24 mouse cellular contexts compared by ENCODE assay signal in genomic region chr7:49350321-49351007, GRCm38 (mm10).
DNase-seq lines count a peak whose midpoint lies in the region; ATAC-seq lines count a peak whose summit lies in the region.
"Had no signal": no experiment of that assay in that cellular context is flagged by ENCODE, and none has a peak within 500 bp of the region (broad histone marks: within the 10 kb centered on the region; RNA-seq: fewer than 3 reads in every experiment).

No protein-coding gene starts in this region.

- H3K4me1 ChIP-seq in forebrain, embryonic 10.5 days: peaks cover 43% of the 10 kb centered on the region
- peaks cover 22% of the 10 kb centered on the region for H3K4me1 ChIP-seq in forebrain, embryonic 16.5 days (replicated peaks; ENCODE audit: control insufficient read depth, insufficient read depth, low read length)
- H3K4me1 ChIP-seq in erythroblast, embryonic 14.5 days (ENCODE audit: control insufficient read depth): peaks cover 24% of the 10 kb centered on the region
- H3K4me1 ChIP-seq in liver, embryonic 13.5 days (replicated peaks): peaks cover 16% of the 10 kb centered on the region
- peaks cover 16% of the 10 kb centered on the region; the same call in 1 of the 2 replicates for H3K4me1 ChIP-seq in midbrain, embryonic 14.5 days (ENCODE audit: control insufficient read depth, insufficient read depth, low read length)
- H3K4me1 ChIP-seq: intestine, embryonic 15.5 days had no signal

- no peak overlapping the region for H3K9ac ChIP-seq in forebrain, embryonic 16.5 days (replicated peaks; ENCODE audit: low read depth, low read length)
- H3K9ac ChIP-seq in liver, embryonic 13.5 days: no peak overlapping the region
- H3K9ac ChIP-seq in midbrain, embryonic 14.5 days (replicated peaks; ENCODE audit: low read length): no peak overlapping the region
- H3K9ac ChIP-seq: forebrain, embryonic 15.5 days; hindbrain, embryonic 15.5 days; intestine, embryonic 15.5 days; midbrain, embryonic 12.5 days had no signal

- WGBS in forebrain, embryonic 10.5 days: 78% methylated on average over 8 of the region's 8 CpGs
- 82% methylated on average over 8 of the region's 8 CpGs for WGBS in forebrain, embryonic 16.5 days
- 47% methylated on average over 8 of the region's 8 CpGs for WGBS in liver, embryonic 13.5 days (ENCODE audit: insufficient replicate concordance)
- 77% methylated on average over 8 of the region's 8 CpGs for WGBS in midbrain, embryonic 14.5 days

- H3K27me3 ChIP-seq in forebrain, embryonic 10.5 days (ENCODE audit: poor library complexity, severe bottlenecking): peaks cover 23% of the 10 kb centered on the region
- H3K27me3 ChIP-seq in forebrain, embryonic 16.5 days (replicated peaks; ENCODE audit: control insufficient read depth, insufficient read depth, low read length): no peaks in the 10 kb centered on the region
- peaks cover 13% of the 10 kb centered on the region for H3K27me3 ChIP-seq in erythroblast, embryonic 14.5 days (ENCODE audit: control insufficient read depth)
- peaks cover 8% of the 10 kb centered on the region; the same call in 1 of the 2 replicates for H3K27me3 ChIP-seq in liver, embryonic 13.5 days
- H3K27me3 ChIP-seq in midbrain, embryonic 14.5 days (ENCODE audit: control insufficient read depth, insufficient read depth, low read length): no peaks in the 10 kb centered on the region
- H3K27me3 ChIP-seq: hindbrain, embryonic 15.5 days; intestine, embryonic 15.5 days; midbrain, embryonic 12.5 days; Patski had no signal

- no peaks in the 10 kb centered on the region for H3K36me3 ChIP-seq in forebrain, embryonic 10.5 days (replicated peaks)
- no peaks in the 10 kb centered on the region for H3K36me3 ChIP-seq in forebrain, embryonic 16.5 days (ENCODE audit: control insufficient read depth, insufficient read depth)
- H3K36me3 ChIP-seq in erythroblast, embryonic 14.5 days (ENCODE audit: control insufficient read depth): no peaks in the 10 kb centered on the region
- H3K36me3 ChIP-seq in liver, embryonic 13.5 days: no peaks in the 10 kb centered on the region
- no peaks in the 10 kb centered on the region for H3K36me3 ChIP-seq in midbrain, embryonic 14.5 days (ENCODE audit: control insufficient read depth, insufficient read depth, low read length)
- H3K36me3 ChIP-seq: forebrain, embryonic 15.5 days; hindbrain, embryonic 15.5 days; intestine, embryonic 15.5 days; midbrain, embryonic 12.5 days had no signal

- ATAC-seq in forebrain, embryonic 16.5 days: no peak
- peak; percentile 89 for ATAC-seq in liver, embryonic 13.5 days (ENCODE audit: low read depth)
- no peak for ATAC-seq in midbrain, embryonic 14.5 days (ENCODE audit: low FRiP score, low TSS enrichment)
- ATAC-seq: forebrain, embryonic 15.5 days; intestine, embryonic 15.5 days; Patski had no signal

- H3K9me3 ChIP-seq in forebrain, embryonic 10.5 days: no peaks in the 10 kb centered on the region
- no peaks in the 10 kb centered on the region for H3K9me3 ChIP-seq in forebrain, embryonic 16.5 days (ENCODE audit: control insufficient read depth, low read length)
- no peaks in the 10 kb centered on the region for H3K9me3 ChIP-seq in erythroblast, embryonic 14.5 days (ENCODE audit: control insufficient read depth, low read length)
- H3K9me3 ChIP-seq in liver, embryonic 13.5 days (replicated peaks): no peaks in the 10 kb centered on the region
- no peaks in the 10 kb centered on the region for H3K9me3 ChIP-seq in midbrain, embryonic 14.5 days (ENCODE audit: control insufficient read depth, low read length)
- H3K9me3 ChIP-seq: forebrain, embryonic 15.5 days; hindbrain, embryonic 15.5 days; intestine, embryonic 15.5 days; midbrain, embryonic 12.5 days had no signal

- H3K27ac ChIP-seq in forebrain, embryonic 10.5 days: 0 out of 2 replicates have a peak overlapping the region, but pooled peaks have one; percentile 70
- no peak overlapping the region for H3K27ac ChIP-seq in forebrain, embryonic 16.5 days (ENCODE audit: low read length)
- peak overlapping the region; percentile 61 for H3K27ac ChIP-seq in liver, embryonic 13.5 days
- H3K27ac ChIP-seq in midbrain, embryonic 14.5 days (replicated peaks; ENCODE audit: low read depth, low read length): no peak overlapping the region
- H3K27ac ChIP-seq: forebrain, embryonic 15.5 days; heart, adult 2 months; hindbrain, embryonic 15.5 days; intestine, embryonic 15.5 days; midbrain, embryonic 12.5 days had no signal

- no peak overlapping the region for H3K4me3 ChIP-seq in forebrain, embryonic 10.5 days
- no peak overlapping the region for H3K4me3 ChIP-seq in forebrain, embryonic 16.5 days (replicated peaks; ENCODE audit: low read length)
- H3K4me3 ChIP-seq in erythroblast, embryonic 14.5 days (replicated peaks): peak overlapping the region; percentile 37
- H3K4me3 ChIP-seq in liver, embryonic 13.5 days (replicated peaks): no peak overlapping the region
- H3K4me3 ChIP-seq in midbrain, embryonic 14.5 days (replicated peaks; ENCODE audit: low read depth, low read length): no peak overlapping the region
- H3K4me3 ChIP-seq: forebrain, embryonic 15.5 days; heart, adult 2 months; hindbrain, embryonic 15.5 days; intestine, embryonic 15.5 days; midbrain, embryonic 12.5 days had no signal

- DNase-seq in forebrain, embryonic 10.5 days (ENCODE audit: extremely low spot score, low spot score): no peak
- DNase-seq in liver, embryonic 13.5 days: peak; percentile 16
- no peak for DNase-seq in cerebellum, adult 8-10 months
- DNase-seq in midbrain, embryonic 14.5 days: no peak
- no peak for DNase-seq in left cerebral cortex, adult 18-20 months (ENCODE audit: low spot score in 2 of 2)
- DNase-seq: adrenal gland, adult 2 months; cerebellum, adult 11-12 months; cerebellum, postnatal 14 days; gastrocnemius, postnatal 36 days; heart, adult 2 months; heart, postnatal 4 days; kidney, adult 9 months; kidney, postnatal 14 days; lung, postnatal 10 days; spleen, adult 18-20 months; thymus, adult 18-20 months; thymus, postnatal 36 days had no signal

- H3K4me2 ChIP-seq in forebrain, embryonic 16.5 days (ENCODE audit: low read length): no peak overlapping the region
- peak overlapping the region; percentile 38 for H3K4me2 ChIP-seq in liver, embryonic 13.5 days
- no peak overlapping the region for H3K4me2 ChIP-seq in midbrain, embryonic 14.5 days (ENCODE audit: low read length)
- H3K4me2 ChIP-seq: forebrain, embryonic 15.5 days; hindbrain, embryonic 15.5 days; intestine, embryonic 15.5 days; midbrain, embryonic 12.5 days had no signal

Comparison
In these comparisons a context has a peak if more than half of its experiments do, and no peak if none do; other contexts are left out.
1. H3K27ac ChIP-seq: peak in forebrain, embryonic 10.5 days (single experiment) and liver, embryonic 13.5 days (single experiment); none in forebrain, embryonic 16.5 days (single experiment) and midbrain, embryonic 14.5 days (single experiment).